Mouse (Mus musculus) intestine, embryonic 14.5 days (tissue): ENCODE results near the gene D130052B06Rik. TPM values are rescaled to one million over a fixed set of nuclear protein-coding genes. Genes with fewer than 3 reads are reported as not detected.

Experiments
- ATAC-seq: fragments of 200-750 bp; cut with Nextera tagmentation; replicated peaks from 2 replicates; pipeline ENCODE4 v1.8.0; 2017; ENCODE audit warnings: low read depth, moderate number of reproducible peaks, moderate TSS enrichment, moderate library complexity; ENCODE audit not compliant: low FRiP score, low TSS enrichment
- DNase-seq: peaks from one replicate; pipeline ENCODE4 v3.0.0-alpha.2; 2018; ENCODE audit warnings: low spot score
- H3K27ac ChIP-seq: fragments of 300-500 bp; sonication (generic); 2 replicates; pipeline ENCODE4 v1.5.1; 2014; ENCODE audit warnings: low read depth, mild to moderate bottlenecking, control low read depth
- H3K27me3 ChIP-seq: fragments of 300-500 bp; sonication (generic); replicated peaks from 2 replicates; pipeline ENCODE4 v1.6.1; 2014; ENCODE audit warnings: low read length, control low read depth; ENCODE audit not compliant: control insufficient read depth, insufficient read depth
- H3K36me3 ChIP-seq: fragments of 300-500 bp; sonication (generic); 2 replicates; pipeline ENCODE4 v1.6.1; 2014; ENCODE audit warnings: low read length, control low read depth; ENCODE audit not compliant: control insufficient read depth, insufficient read depth
- H3K4me1 ChIP-seq: fragments of 300-500 bp; sonication (generic); replicated peaks from 2 replicates; pipeline ENCODE4 v1.6.1; 2014; ENCODE audit warnings: low read length, control low read depth, mixed read lengths; ENCODE audit not compliant: control insufficient read depth, insufficient read depth
- H3K4me2 ChIP-seq: fragments of 300-500 bp; sonication (generic); 2 replicates; pipeline ENCODE4 v1.6.1; 2014; ENCODE audit warnings: low read length
- H3K4me3 ChIP-seq: fragments of 300-500 bp; sonication (generic); 2 replicates; pipeline ENCODE4 v1.5.1; 2014; ENCODE audit warnings: low read depth, low read length, control low read depth, mixed read lengths
- H3K9ac ChIP-seq: fragments of 300-500 bp; sonication (generic); 2 replicates; pipeline ENCODE4 v1.6.1; 2014; ENCODE audit warnings: mild to moderate bottlenecking, low read length
- H3K9me3 ChIP-seq: fragments of 300-500 bp; sonication (generic); 2 replicates; pipeline ENCODE4 v1.6.1; 2016; ENCODE audit warnings: low read length, control low read depth; ENCODE audit not compliant: control insufficient read depth
- WGBS: fragments of 180-500 bp; shearing (Covaris S2); extraction: QIAGEN DNeasy Blood & Tissue Kit; methylation state at CpG from one replicate; pipeline ENCODE4 v1.1.7; 2014; 5-methylcytosine and 5-hydroxymethylcytosine counted together
- polyA plus RNA-seq: library from polyadenylated mRNA; unstranded; fragments of >200 nt; fragmentation: Nextera tagmentation; extraction: Ambion mirVana; gene quantifications from 2 replicates; pipeline ENCODE4 v1.2.1, GENCODE M21; 2014

The D130052B06Rik gene
- polyA plus RNA-seq, 1 experiment from 2014 or later, result not detected

DNA sequence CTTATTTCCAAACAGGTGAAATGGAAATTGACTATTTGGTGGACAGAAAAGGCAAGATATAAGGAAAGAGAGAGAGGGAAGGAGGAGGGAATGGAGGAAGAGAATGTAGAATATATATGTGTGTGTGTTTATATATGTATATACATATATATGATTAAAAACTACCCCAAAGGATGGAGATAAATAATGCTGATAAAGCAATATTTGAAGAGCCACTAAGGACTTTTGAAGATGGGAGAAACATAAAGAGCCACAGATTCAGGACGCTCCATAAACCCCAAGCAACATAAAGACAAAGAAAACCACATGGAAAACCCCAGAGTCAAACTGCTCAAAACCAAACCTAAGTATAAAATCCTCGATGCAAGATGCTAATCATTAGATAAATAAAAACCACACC is 55.4 kb downstream of the D130052B06Rik start:
- ATAC-seq, result no peak

DNA sequence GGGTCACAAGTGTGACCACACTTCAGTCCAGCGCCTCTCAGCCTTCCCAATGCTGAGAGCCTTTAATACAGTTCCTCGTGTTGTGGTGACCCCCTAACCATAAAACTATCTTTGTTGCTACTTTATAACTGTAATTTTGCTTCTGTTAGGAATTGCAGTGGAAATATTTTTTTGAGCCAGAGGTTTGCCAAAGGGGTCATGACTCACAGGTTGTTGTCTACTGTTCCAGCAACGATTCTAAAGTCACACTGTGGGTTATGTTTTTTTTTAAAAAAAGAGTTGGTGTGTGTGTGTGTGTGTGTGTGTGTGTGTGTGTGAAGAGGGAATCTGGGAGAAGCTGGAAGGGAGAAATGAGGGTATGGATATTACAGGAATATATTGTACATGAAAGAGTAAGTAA is 56.1 kb downstream of the D130052B06Rik start:
- no peaks in the 10 kb centered on the region for H3K9me3 ChIP-seq
- DNase-seq, result no peak
- H3K27ac ChIP-seq, result no peak overlapping the region
- H3K9ac ChIP-seq, result no peak overlapping the region
- H3K27me3 ChIP-seq, result no peaks in the 10 kb centered on the region
- H3K36me3 ChIP-seq, result no peaks in the 10 kb centered on the region
- no peaks in the 10 kb centered on the region for H3K4me1 ChIP-seq
- no peak for ATAC-seq
- no peak overlapping the region for H3K4me3 ChIP-seq
- no peak overlapping the region for H3K4me2 ChIP-seq
- WGBS, result 74% methylated on average over 3 of the region's 3 CpGs

More for the DNA sequence above, 55.4 kb downstream of the D130052B06Rik start:
- no peak overlapping the region for H3K4me3 ChIP-seq
- WGBS, result 84% methylated on average over 2 of the region's 2 CpGs
- H3K9me3 ChIP-seq, result no peaks in the 10 kb centered on the region
- H3K36me3 ChIP-seq, result no peaks in the 10 kb centered on the region
- no peak for DNase-seq
- H3K4me1 ChIP-seq, result no peaks in the 10 kb centered on the region
- H3K27ac ChIP-seq, result no peak overlapping the region
- H3K4me2 ChIP-seq, result no peak overlapping the region
- H3K27me3 ChIP-seq, result no peaks in the 10 kb centered on the region
- H3K9ac ChIP-seq, result no peak overlapping the region

DNA sequence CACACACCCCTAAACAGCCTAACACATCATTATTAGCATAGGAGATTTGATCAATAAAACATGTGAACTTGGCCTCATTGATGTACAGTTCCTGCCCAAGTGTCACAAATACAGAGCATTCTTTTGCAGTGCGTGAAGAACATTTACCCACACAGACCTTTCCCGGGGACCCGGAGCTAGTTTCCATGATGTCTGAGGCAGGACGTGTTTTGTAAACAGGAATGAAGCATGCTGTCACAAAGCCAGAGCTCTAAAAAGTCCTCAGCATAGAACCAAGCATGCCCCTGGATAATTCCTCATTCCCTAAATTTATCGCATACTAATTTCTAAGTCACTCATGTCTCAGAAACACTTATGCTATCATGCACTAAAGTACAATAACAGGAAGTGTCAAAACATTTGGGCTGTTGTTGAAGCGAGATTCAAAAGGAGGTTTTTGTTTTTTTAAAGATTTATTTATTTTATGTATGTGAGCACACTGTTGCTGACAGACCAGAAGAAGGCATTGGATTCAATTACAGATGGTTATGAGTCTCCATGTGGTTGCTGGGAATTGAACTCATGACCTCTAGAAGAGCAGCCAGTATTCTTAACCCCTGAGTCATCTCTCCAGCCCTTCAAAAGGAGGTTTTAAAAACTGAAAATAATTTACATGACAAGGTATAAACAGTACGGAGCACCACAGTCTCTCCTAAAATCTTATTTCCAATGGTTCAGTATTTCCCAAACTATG is 56.9 kb downstream of the D130052B06Rik start:
- no peak overlapping the region for H3K4me3 ChIP-seq
- H3K4me2 ChIP-seq, result no peak overlapping the region
- DNase-seq, result no peak
- no peak overlapping the region for H3K9ac ChIP-seq
- 54% methylated on average over 7 of the region's 7 CpGs for WGBS
- H3K9me3 ChIP-seq, result no peaks in the 10 kb centered on the region
- no peak overlapping the region for H3K27ac ChIP-seq
- H3K36me3 ChIP-seq, result no peaks in the 10 kb centered on the region
- no peaks in the 10 kb centered on the region for H3K4me1 ChIP-seq
- no peaks in the 10 kb centered on the region for H3K27me3 ChIP-seq
- ATAC-seq, result no peak

DNA sequence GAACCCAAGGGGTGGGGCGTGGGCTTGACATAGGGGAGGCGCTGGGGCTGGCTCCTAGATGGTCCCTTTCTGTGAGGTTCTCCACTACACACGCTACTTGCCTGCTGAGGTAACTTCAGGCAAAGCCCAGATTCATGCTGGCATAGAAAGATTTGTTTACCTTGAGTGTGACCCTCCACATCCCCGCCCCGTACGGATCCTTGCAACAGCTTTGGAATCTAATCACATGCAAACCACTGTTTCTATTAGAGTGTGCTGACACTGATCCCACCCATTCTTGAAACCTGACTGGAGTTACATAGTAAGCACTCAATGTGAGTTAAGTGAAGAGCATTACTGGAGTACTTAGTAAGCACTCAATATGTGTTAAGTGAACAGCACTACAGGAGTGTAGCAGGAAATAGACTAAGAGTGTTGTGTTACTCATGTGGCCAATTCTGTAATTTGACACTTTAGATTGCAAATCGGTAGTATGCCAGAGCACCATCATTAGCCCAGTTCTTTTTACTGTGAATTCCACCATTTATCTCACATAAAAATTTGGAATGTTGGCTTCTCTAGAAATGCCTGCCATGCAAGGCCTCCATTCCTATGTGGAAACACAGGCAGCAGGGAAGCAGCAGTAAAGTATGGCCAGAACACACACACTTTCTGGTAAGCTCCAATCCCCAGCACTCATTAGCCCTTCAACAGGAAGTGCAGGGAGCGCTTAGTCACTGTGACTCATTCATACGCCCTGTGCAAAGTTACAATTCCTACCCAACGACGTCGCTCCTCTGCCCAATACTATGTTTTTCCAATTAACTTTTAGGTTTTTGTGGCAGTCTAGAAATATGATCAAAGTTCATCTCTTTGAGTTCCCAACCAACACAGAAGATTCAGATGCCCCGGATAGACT is 61.2 kb downstream of the D130052B06Rik start:
- Histone ChIP-seq H3K27me3 (no peaks in the 10 kb centered on the region), H3K36me3 (no peaks in the 10 kb centered on the region), H3K4me3 (no peak overlapping the region), H3K27ac (no peak overlapping the region), H3K4me1 (no peaks in the 10 kb centered on the region), H3K9ac (no peak overlapping the region), H3K4me2 (no peak overlapping the region), H3K9me3 (no peaks in the 10 kb centered on the region)
- WGBS, result 75% methylated on average over 13 of the region's 13 CpGs
- ATAC-seq (no peak), DNase-seq (no peak)

DNA sequence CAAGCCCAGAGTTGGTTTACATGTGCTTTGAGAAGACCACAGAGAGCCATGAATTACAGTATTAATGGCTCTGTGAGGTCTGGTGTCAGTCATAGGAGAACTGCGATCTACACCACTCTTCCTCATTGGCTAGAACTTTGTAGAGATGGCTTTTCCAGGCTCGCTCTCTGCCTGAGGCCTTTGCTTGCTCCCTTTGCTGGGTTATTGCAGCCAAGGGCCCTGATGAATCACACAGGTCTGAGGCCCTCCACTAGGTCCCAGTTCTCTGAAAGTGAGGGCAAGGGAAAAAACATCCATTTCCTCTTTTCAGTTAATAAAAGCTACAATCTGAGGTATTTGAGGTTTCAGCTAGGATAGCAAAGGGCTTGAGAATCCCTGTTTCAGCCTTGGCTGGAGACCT is 64.5 kb downstream of the D130052B06Rik start:
- Histone ChIP-seq H3K27me3 (no peaks in the 10 kb centered on the region), H3K27ac (no peak overlapping the region), H3K4me3 (no peak overlapping the region), H3K36me3 (no peaks in the 10 kb centered on the region), H3K4me2 (no peak overlapping the region), H3K9me3 (no peaks in the 10 kb centered on the region), H3K4me1 (no peaks in the 10 kb centered on the region), H3K9ac (no peak overlapping the region)
- DNase-seq (no peak), ATAC-seq (no peak)
- WGBS, result 81% methylated on average over 2 of the region's 2 CpGs

DNA sequence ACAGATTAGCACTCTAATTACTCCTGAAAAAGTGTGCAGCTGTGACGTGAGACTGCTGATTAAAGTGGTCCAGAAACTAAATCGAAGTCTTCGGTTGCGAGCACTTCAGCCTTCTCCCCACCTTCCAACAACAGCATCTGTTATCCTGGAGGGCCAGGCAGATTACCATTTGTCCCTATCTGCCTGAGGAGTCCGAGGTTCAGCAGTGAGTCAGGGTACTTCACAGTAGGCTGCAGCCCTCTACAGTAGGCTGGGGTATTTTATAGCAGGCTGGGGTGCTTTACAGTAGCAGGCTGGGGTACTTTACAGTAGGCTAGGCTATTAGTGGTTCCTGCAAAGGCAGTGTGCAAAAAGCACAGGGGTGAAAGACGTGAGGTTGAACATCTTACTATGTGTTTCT is 69.3 kb downstream of the D130052B06Rik start:
- Histone ChIP-seq H3K4me3 (no peak overlapping the region), H3K36me3 (no peaks in the 10 kb centered on the region), H3K9ac (no peak overlapping the region), H3K27me3 (no peaks in the 10 kb centered on the region), H3K4me1 (no peaks in the 10 kb centered on the region), H3K27ac (no peak overlapping the region), H3K9me3 (no peaks in the 10 kb centered on the region), H3K4me2 (no peak overlapping the region)
- DNase-seq (no peak), ATAC-seq (no peak)
- WGBS, result 68% methylated on average over 6 of the region's 6 CpGs

DNA sequence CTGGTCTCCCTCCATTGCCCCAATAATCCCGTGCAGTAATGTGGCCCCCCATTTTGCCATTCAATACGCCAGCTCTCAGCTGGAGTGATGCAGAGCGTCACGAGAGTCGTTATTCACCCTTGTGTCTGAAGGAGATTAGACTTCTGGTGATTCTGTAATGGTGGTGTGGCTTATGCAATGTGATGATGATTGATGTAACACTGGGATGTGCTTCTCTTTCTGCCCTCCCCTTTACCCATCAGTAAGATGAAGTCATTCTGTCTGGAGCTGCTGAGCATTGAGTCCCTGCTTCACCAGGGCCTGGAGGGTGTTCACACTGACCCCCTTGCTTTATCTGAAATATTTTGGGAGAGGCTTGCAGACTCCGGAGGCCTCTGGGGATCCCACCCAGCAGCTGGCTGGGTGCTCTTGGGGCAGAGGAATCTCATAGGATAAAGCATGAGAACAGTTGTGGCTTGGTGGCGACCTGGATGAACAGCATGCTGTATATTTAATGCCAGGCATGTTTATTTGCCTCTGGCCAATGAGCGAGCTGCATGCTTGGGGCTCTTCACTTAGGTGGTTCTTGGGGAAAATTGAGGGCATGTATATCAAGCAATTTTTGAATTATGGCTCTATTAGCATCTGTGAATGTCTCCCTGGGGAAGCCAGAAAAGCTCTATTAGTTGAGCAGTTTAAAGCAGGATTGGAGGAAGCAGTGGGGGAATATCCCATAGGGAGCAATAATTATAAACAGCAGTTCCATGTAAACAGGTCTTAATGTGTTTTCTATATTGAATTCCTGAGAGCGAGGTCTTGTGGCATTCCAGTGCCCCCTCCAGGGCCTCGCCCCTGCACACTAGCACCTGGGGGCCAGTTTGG is 71.2 kb downstream of the D130052B06Rik start:
- no peak overlapping the region for H3K9ac ChIP-seq
- no peak overlapping the region for H3K4me3 ChIP-seq
- H3K27me3 ChIP-seq, result no peaks in the 10 kb centered on the region
- no peak for ATAC-seq
- no peaks in the 10 kb centered on the region for H3K4me1 ChIP-seq
- WGBS, result 70% methylated on average over 10 of the region's 10 CpGs
- DNase-seq, result no peak
- H3K27ac ChIP-seq, result no peak overlapping the region
- H3K36me3 ChIP-seq, result no peaks in the 10 kb centered on the region
- H3K9me3 ChIP-seq, result no peaks in the 10 kb centered on the region
- no peak overlapping the region for H3K4me2 ChIP-seq
